Comparison of ENCODE assay signal across 8 mouse cellular contexts in the genomic region with DNA sequence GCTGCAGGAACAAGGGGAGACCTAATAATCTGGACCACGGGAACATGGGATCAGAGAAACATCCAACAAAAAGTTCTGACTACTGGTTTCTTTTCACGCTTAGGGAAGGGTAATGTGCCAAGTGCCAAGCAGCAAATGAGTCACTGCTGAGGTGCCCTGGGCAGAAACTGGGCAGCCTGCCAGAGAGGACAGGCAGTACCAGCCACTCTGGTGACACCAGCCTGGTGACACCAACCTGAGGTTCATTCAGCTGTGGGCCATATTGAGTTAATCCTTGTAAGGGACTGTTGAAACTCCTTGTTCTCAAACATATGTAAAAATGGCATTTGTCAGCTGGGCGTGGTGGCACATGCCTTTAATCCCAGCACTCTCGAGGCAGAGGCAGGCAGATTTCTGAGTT. TPM values are rescaled to one million over a fixed set of nuclear protein-coding genes. Genes with fewer than 3 reads are reported as not detected.
A peak's percentile ranks its signal among the peaks of the same experiment; 100 is the strongest.
DNase-seq lines count a peak whose midpoint lies in the region; ATAC-seq and TF ChIP-seq lines count a peak whose summit lies in the region.
"Had no signal": no experiment of that assay in that cellular context is flagged by ENCODE, and none has a peak within 500 bp of the region (broad histone marks: within the 10 kb centered on the region; RNA-seq: fewer than 3 reads in every experiment).

No protein-coding gene starts in this region.

- H3K4me2 ChIP-seq in liver, embryonic 15.5 days, result 0 out of 2 replicates have a peak overlapping the region, but pooled peaks have one; percentile 81
- H3K4me2 ChIP-seq in forebrain, postnatal 0 days (ENCODE audit: low read depth), result no peak overlapping the region

- 0 out of 2 replicates have a peak, but pooled peaks cover 2% of the 10 kb centered on the region for H3K4me1 ChIP-seq in brown adipose tissue, adult 24 weeks (ENCODE audit: control insufficient read depth, insufficient read depth, insufficient read length, low read length)
- H3K4me1 ChIP-seq in liver, embryonic 15.5 days (replicated peaks), result peaks cover 66% of the 10 kb centered on the region
- 0 out of 2 replicates have a peak, but pooled peaks cover 11% of the 10 kb centered on the region for H3K4me1 ChIP-seq in forebrain, postnatal 0 days (ENCODE audit: insufficient read depth)

- DNase-seq in urinary bladder, adult 18-20 months (ENCODE audit: low spot score in 2 of 2), result peak; percentile 30 to 65
- DNase-seq in urinary bladder, postnatal 4 days (ENCODE audit: low spot score in 2 of 2), result no peak
- DNase-seq in frontal cortex, postnatal 10 days (ENCODE audit: low spot score in 2 of 2), result no peak
- no peak for DNase-seq in forebrain, postnatal 0 days

- H3K27me3 ChIP-seq in liver, embryonic 15.5 days, result no peaks in the 10 kb centered on the region
- H3K27me3 ChIP-seq in forebrain, postnatal 0 days (ENCODE audit: insufficient read depth, low read length), result no peaks in the 10 kb centered on the region
- H3K27me3 ChIP-seq: limb, embryonic 13.5 days had no signal

- TF ChIP-seq CTCF in forebrain, postnatal 0 days (IDR thresholded peaks at IDR 0.05; ENCODE audit: low read depth), result no peak

- ATAC-seq in liver, embryonic 15.5 days (ENCODE audit: insufficient read depth), result no peak
- ATAC-seq in erythroid progenitor cell, adult 5-6 weeks (replicated peaks; ENCODE audit: low FRiP score, poor library complexity, severe bottlenecking), result no peak
- ATAC-seq in forebrain, postnatal 0 days, result no peak

- H3K27ac ChIP-seq in brown adipose tissue, adult 24 weeks (replicated peaks; ENCODE audit: low read depth, low read length), result peak overlapping the region; percentile 83
- peak overlapping the region; percentile 94 for H3K27ac ChIP-seq in liver, embryonic 15.5 days (replicated peaks)
- no peak overlapping the region for H3K27ac ChIP-seq in forebrain, postnatal 0 days (ENCODE audit: low read depth, low read length)

- 78% methylated on average over 4 of the region's 4 CpGs for WGBS in liver, embryonic 15.5 days (ENCODE audit: insufficient replicate concordance)
- WGBS in forebrain, postnatal 0 days, result 82% methylated on average over 4 of the region's 4 CpGs

- H3K9me3 ChIP-seq in liver, embryonic 15.5 days (replicated peaks), result no peaks in the 10 kb centered on the region
- no peaks in the 10 kb centered on the region for H3K9me3 ChIP-seq in forebrain, postnatal 0 days (ENCODE audit: low read length)
- H3K9me3 ChIP-seq: limb, embryonic 13.5 days had no signal

- H3K9ac ChIP-seq in liver, embryonic 15.5 days, result no peak overlapping the region
- no peak overlapping the region for H3K9ac ChIP-seq in forebrain, postnatal 0 days
- H3K9ac ChIP-seq: limb, embryonic 13.5 days had no signal

- no peak overlapping the region for H3K4me3 ChIP-seq in brown adipose tissue, adult 24 weeks (ENCODE audit: insufficient read depth, low read depth, low read length)
- H3K4me3 ChIP-seq in liver, embryonic 15.5 days (replicated peaks), result no peak overlapping the region
- H3K4me3 ChIP-seq in forebrain, postnatal 0 days (ENCODE audit: low read depth, low read length), result no peak overlapping the region

- peaks cover 55% of the 10 kb centered on the region for H3K36me3 ChIP-seq in liver, embryonic 15.5 days (replicated peaks)
- peaks cover 13% of the 10 kb centered on the region for H3K36me3 ChIP-seq in forebrain, postnatal 0 days (ENCODE audit: insufficient read depth)

RNA-seq across cellular contexts. Expression of a gene that starts 1.2 kb away (rescaled TPM):
- 3.4 and 7.6 TPM in 2 replicates for polyA plus RNA-seq in brown adipose tissue, adult 24 weeks (2012; ENCODE audit: insufficient read depth, insufficient read length, missing spikeins)
- 48.0 and 54.5 TPM in 2 replicates for polyA plus RNA-seq in liver, embryonic 15.5 days (2015; fragmentation: Nextera tagmentation; extraction: Ambion mirVana)
- 27.0 and 42.3 TPM in 2 replicates for total RNA-seq in erythroid progenitor cell, adult 5-6 weeks (2015; ENCODE audit: low replicate concordance)
- total RNA-seq in erythroid progenitor cell, adult 5-6 weeks (2017; ENCODE audit: low replicate concordance), result 36.5 and 47.0 TPM in 2 replicates
- total RNA-seq in forebrain, postnatal 0 days (2014; rRNA removed), result 19.1 and 22.4 TPM in 2 replicates
- polyA plus RNA-seq in forebrain, postnatal 0 days (2015; fragmentation: Nextera tagmentation; extraction: Ambion mirVana), result 23.3 and 24.9 TPM in 2 replicates

RNA-seq across cellular contexts. Expression of a gene that starts 25.2 kb away (rescaled TPM):
- 35.1 and 36.5 TPM in 2 replicates for polyA plus RNA-seq in brown adipose tissue, adult 24 weeks (2012; ENCODE audit: insufficient read depth, insufficient read length, missing spikeins)
- 28.7 and 34.2 TPM in 2 replicates for polyA plus RNA-seq in liver, embryonic 15.5 days (2015; fragmentation: Nextera tagmentation; extraction: Ambion mirVana)
- 13.0 and 18.0 TPM in 2 replicates for total RNA-seq in erythroid progenitor cell, adult 5-6 weeks (2015; ENCODE audit: low replicate concordance)
- total RNA-seq in erythroid progenitor cell, adult 5-6 weeks (2017; ENCODE audit: low replicate concordance), result 8.9 and 14.1 TPM in 2 replicates
- total RNA-seq in forebrain, postnatal 0 days (2014; rRNA removed), result 57.2 and 62.1 TPM in 2 replicates
- 62.1 and 75.6 TPM in 2 replicates for polyA plus RNA-seq in forebrain, postnatal 0 days (2015; fragmentation: Nextera tagmentation; extraction: Ambion mirVana)

RNA-seq across cellular contexts. Expression of a gene that starts 51.4 kb away (rescaled TPM):
- 2.3 TPM in 1 of 2 replicates, not detected in the other for polyA plus RNA-seq in brown adipose tissue, adult 24 weeks (2012; ENCODE audit: insufficient read depth, insufficient read length, missing spikeins)
- 0.52 and 0.54 TPM in 2 replicates for polyA plus RNA-seq in liver, embryonic 15.5 days (2015; fragmentation: Nextera tagmentation; extraction: Ambion mirVana)
- not detected in 2 replicates for total RNA-seq in erythroid progenitor cell, adult 5-6 weeks (2015; ENCODE audit: low replicate concordance)
- not detected in 2 replicates for total RNA-seq in erythroid progenitor cell, adult 5-6 weeks (2017; ENCODE audit: low replicate concordance)
- 0.71 and 1.8 TPM in 2 replicates for total RNA-seq in forebrain, postnatal 0 days (2014; rRNA removed)
- 2.3 and 2.5 TPM in 2 replicates for polyA plus RNA-seq in forebrain, postnatal 0 days (2015; fragmentation: Nextera tagmentation; extraction: Ambion mirVana)

Comparison
In these comparisons a context has a peak if more than half of its experiments do, and no peak if none do; other contexts are left out.
1. DNase-seq: peak in urinary bladder, adult 18-20 months (2 of 2); none in urinary bladder, postnatal 4 days (0 of 2), frontal cortex, postnatal 10 days (0 of 2) and forebrain, postnatal 0 days (single experiment).